Mouse (Mus musculus) cerebellum, adult 2 months (tissue): ENCODE measurements around the gene Tesk2.

Experiments used
- CTCF ChIP-seq: fragments of 200-500 bp; IDR thresholded peaks from 2 replicates; pipeline ENCODE4 v1.5.1; 2011; ENCODE audit warnings: low read depth, mild to moderate bottlenecking, control low read depth, low read length, moderate library complexity, borderline replicate concordance; ENCODE audit not compliant: insufficient read depth
- POLR2A ChIP-seq: fragments of 200-500 bp; IDR thresholded peaks from 2 replicates; pipeline ENCODE4 v1.6.1; 2011; ENCODE audit warnings: low read length, control low read depth, borderline replicate concordance; ENCODE audit not compliant: insufficient read depth

DNA sequence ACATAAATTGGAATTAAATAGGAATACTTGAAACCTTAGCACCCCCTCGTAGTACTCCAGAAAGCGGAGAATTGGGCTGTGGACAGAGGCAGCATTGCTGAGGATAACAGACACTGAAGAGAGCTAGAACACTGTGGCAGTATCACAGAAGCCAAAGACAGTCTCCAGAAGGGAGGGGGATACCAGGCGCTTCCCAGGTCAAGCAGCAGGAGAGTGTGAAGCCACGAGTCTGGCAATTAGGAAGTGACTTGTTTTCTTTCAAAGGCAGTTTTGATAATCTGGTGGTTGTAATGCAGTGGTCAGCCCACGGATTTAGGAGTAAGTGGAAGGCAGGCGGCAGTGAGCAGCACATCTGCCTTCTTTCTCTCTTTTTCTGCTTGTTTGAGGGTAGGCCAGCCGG, 1.5 kb downstream of the Tesk2 start:
- TF ChIP-seq CTCF: no peak
- TF ChIP-seq POLR2A: no peak
